Mouse (Mus musculus): Measurements from ENCODE around the gene Krt222.
A peak's percentile ranks its signal among the peaks of the same experiment; 100 is the strongest.
"Not testable (repeated sequence)": the region's sequence is repeated elsewhere in the genome, so short reads cannot be mapped to it uniquely, and the experiment has no call there.

Gene Krt222

GRCm38 (mm10) chr11:99243820-99244374 lies at the start of gene Krt222:
Gene Krt222, minus strand, starts transcription at chr11:99244085.
- DNase-seq (ENCODE audit: low read depth, low spot score) = peak; percentile 29

DNA sequence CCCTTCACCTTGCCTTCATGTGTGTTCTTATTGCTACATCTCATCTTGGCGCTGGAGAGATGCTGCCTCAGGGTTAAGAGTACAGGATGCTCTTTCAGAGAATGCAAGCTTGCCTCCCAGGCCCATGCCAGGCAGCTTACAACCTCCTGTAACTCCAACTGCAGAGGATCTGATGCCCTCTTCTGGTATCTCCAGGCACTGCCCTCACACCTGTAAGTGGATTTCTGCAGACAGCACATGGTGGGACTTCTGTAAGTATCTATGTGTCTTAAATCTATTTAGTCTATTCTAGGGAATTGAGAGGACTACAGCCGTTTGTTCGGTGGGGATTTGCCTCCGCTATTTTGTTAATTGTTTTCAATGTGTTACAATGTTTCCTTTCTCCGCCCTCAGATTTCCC lies 49.0 kb upstream of the Krt222 start:
- DNase-seq (ENCODE audit: low read depth, low spot score) = peak; percentile 74

GRCm38 (mm10) chr11:99284833-99285312 lies 41.0 kb upstream of the Krt222 start, which contains the start of gene Krt24:
Gene Krt24, minus strand, starts transcription at chr11:99285262.
- no peak for DNase-seq (ENCODE audit: low read depth, low spot score)

- DNase-seq (ENCODE audit: low read depth, low spot score) = no peak
Observed at GRCm38 (mm10) chr11:99284011-99284410, 40.1 kb upstream of the Krt222 start.

DNA sequence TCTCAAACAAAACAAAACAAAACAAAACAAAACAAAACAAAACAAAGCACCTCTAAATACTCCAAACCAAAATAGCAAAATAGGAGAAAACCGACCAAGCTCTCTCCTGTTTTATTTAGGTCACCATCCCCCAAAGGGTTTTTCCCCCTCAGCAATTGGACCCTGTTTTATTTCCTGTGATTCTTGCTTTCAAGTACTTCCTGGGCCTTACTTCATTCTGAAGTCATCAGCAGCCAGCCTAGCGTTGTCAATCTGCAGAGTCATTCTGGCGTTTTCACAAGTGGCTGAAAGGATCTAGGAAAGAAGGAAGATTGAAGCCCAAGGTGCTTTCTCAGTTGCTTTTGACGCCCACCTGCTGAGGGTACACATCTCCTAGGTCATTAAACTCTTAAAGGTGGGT lies 39.4 kb upstream of the Krt222 start:
- peak; percentile 15 for DNase-seq (ENCODE audit: low read depth, low spot score)

GRCm38 (mm10) chr11:99281116-99281515 lies 37.2 kb upstream of the Krt222 start:
- no peak for DNase-seq (ENCODE audit: low read depth, low spot score)

DNA sequence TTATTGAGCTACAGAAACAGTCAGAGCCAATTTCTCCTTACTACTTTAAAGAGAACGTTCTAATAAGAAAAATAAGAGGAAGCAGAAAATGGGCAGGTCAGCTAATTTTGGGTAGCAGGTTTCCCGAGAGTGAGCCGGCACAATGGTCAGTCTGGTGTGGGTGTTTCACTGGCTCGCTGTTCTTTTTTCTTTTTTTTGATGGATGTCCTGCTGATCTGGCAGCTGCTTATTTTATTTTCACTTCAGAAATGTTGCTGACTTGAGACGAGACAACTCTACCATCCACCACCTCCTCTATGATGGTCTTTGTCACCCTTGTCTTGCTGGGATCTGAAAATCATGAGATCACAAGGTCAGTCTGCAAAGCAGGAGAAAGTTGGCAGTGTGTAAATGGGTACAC lies 36.1 kb upstream of the Krt222 start:
- no peak for DNase-seq (ENCODE audit: low read depth, low spot score)

GRCm38 (mm10) chr11:99276786-99277185 lies 32.9 kb upstream of the Krt222 start:
- DNase-seq (ENCODE audit: low read depth, low spot score) = no peak

DNA sequence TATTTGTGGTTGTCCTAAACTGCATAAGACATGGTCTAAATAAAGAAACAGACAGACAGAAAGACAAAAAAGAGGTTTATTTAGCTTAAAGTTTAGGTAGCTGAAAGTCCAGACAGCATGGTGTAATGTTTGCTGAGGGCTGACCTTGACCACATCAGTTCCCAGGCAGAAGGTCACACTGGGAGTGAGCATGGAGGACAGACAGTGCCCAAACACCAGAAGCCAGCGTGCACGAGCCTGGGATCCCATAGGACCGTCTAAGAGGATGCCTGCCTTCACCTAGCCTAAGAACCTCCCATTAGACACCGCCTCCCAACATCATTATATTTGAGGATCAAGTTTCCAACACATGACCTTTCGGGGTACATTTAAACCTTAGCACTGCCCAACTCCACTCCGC lies 31.7 kb upstream of the Krt222 start:
- DNase-seq (ENCODE audit: low read depth, low spot score) = no peak

GRCm38 (mm10) chr11:99272721-99273120 lies 28.8 kb upstream of the Krt222 start:
- no peak for DNase-seq (ENCODE audit: low read depth, low spot score)

GRCm38 (mm10) chr11:99269192-99269591 lies 25.3 kb upstream of the Krt222 start:
- DNase-seq (ENCODE audit: low read depth, low spot score) = no peak

- no peak for DNase-seq (ENCODE audit: low read depth, low spot score)
Observed at GRCm38 (mm10) chr11:99265796-99266195, 21.9 kb upstream of the Krt222 start.

DNA sequence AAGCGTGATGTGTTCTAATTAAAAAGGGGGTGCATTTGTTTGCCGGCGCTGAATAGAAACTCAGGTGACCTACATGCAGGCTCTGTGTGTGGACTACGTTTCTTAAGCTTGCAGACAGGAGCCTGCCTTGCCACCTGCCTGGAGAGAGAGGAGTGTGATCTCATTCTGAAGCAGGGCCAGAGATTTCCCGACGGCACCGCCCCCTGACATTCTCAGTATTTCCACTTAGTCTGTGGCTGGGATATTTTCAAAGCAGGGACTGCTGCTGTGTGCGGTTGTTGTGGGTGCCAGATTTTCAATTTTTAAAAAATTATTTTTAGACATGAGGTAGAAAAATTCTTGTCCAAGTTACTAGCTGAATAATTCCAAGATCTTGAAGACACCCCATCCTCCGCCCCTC lies 21.3 kb upstream of the Krt222 start:
- DNase-seq (ENCODE audit: low read depth, low spot score) = no peak

DNA sequence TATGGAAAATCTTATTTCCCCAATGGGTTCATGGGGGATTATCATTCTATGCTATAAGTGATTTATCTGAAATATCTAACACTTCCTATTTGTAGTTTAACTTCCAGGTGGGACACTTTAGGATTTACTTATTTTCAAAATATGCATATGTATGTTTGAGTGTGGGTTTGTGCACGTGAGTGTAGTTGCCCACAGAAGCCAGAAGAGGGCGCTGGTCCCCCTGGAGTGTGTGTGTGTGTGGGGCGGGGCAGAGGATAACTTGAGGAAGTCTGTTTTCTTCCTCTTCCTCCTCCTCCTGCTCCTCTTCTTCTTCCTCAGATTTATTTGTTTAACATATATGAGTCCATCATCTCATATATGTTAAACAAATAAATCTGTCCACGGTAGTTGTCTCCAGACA lies 12.3 kb upstream of the Krt222 start:
- no peak for DNase-seq (ENCODE audit: low read depth, low spot score)

DNA sequence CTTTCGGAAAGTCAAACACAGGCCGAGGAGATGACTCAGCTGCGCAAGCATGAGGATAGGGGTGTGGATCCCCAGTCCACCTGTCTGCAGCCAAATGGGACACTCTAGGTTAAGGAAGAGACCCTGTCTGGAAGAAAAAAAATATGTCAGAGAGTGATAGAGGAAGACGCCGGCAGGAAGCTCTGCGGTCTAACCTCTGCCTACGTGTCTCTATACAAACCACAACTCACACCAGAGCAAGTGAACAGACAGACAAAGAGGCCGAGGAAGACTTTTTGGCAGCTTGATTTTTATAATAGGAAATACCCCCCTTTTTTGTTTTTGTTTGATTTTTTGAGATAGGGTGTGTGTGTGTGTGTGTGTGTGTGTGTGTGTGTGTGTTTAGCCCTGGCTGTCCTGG lies 11.4 kb upstream of the Krt222 start:
- DNase-seq (ENCODE audit: low read depth, low spot score) = peak; percentile 85

GRCm38 (mm10) chr11:99253893-99254292 lies 10.0 kb upstream of the Krt222 start:
- DNase-seq (ENCODE audit: low read depth, low spot score) = no peak

DNA sequence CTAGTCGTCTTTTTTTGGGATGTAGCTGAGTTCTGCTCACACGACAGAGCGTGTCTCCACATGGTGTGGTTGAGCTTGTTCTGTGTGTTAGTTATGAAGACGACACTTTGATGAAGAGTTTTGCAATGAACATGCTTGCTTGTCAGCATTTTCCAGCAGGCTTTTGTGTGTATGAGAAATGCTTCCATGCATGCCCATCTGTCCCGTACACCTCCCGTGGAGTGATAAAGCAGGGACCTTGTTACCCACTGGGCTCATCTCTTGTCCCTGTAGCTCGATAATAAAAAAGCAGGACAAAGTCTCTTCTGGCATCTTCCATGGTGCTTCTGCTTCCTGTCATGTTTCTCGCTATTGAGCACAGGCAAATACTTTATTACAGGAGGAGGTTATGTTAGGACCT lies 8.8 kb upstream of the Krt222 start:
- DNase-seq (ENCODE audit: low read depth, low spot score) = no peak

DNA sequence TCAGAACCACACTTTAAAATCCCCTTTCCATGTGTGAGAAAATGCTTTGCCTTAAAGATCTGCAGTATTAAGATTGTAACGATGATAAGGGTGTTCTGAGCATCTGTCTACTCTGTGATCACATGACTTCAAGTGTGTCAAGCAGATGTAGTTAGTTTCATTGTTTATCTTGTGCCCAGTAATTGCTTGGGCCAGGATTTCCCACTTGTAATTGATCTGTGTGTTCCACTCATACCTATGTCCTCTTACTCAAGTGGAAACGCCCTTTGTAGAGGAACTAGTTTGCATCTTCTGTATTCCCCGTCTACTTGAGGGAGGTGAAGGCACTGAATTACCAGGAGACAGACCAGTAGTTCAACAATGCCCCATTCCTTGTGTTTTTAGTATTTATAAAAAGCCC lies 6.8 kb upstream of the Krt222 start:
- DNase-seq (ENCODE audit: low read depth, low spot score) = no peak

GRCm38 (mm10) chr11:99250241-99250640 lies 6.4 kb upstream of the Krt222 start:
- no peak for DNase-seq (ENCODE audit: low read depth, low spot score)

DNA sequence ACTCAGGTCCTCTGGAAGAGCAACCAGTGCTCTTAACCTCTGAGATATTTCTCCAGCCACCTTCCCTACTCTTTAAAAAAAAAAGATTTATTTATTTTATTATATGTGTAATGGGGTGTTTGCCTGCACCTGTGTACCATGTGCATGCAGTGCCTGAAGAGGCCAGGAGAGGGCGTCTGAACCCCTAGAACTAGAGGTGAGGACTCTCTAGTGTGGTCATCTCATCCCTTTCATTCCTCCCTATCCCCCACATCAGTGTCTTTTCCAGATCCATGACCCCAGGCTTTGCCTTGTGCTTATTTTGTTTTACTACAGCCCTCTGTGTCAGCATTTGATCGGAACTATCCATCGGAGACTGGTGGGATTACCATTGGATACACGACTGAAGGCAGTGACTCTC lies 5.2 kb upstream of the Krt222 start:
- DNase-seq (ENCODE audit: low read depth, low spot score) = peak; percentile 33

GRCm38 (mm10) chr11:99247916-99248315 lies 4.0 kb upstream of the Krt222 start:
- DNase-seq (ENCODE audit: low read depth, low spot score) = no peak

DNA sequence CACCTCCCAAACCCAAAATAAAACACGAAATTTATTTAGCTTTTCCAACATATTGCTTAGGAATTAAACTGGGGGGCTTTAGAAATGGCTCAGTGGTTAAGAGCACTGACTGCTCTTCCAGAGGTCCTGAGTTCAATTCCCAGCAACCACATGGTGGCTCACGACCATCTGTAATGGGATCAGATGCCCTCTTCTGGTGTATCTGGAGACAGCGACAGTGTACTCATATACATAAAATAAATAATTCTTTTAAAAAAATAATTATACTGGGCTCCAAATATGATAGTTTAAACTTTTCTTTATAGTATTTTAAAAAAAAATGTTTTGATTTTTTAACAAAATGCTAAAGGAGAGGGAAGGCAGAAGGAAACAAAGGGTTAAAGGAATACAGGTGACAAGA lies 634 bp upstream of the Krt222 start:
- DNase-seq (ENCODE audit: low read depth, low spot score) = not testable (repeated sequence)

- DNase-seq (ENCODE audit: low read depth, low spot score) = no peak
Observed at GRCm38 (mm10) chr11:99243200-99243819, 575 bp downstream of the Krt222 start.

GRCm38 (mm10) chr11:99242056-99242455 lies 1.8 kb downstream of the Krt222 start:
- DNase-seq (ENCODE audit: low read depth, low spot score) = no peak

All from CD4-positive helper T cell, adult 2 months (primary cell).